Mouse (Mus musculus) CH12.LX (cell line): Measurements from ENCODE around the gene Drp2.

ENCODE experiments used
- CTCF ChIP-seq, 2 experiments: IDR thresholded peaks in 1 of 2; conservative IDR thresholded peaks in 1 of 2; 2 replicates each; pipeline ENCODE4 v1.5.1; 2011 to 2012; ENCODE audit warnings: low read depth in 2 of 2, low read length in 2 of 2, improper control_type of control experiment in 1 of 2, inconsistent platforms in 1 of 2, mild to moderate bottlenecking in 1 of 2, moderate library complexity in 1 of 2
- EP300 ChIP-seq: IDR thresholded peaks from 2 replicates; pipeline ENCODE4 v1.6.1; 2011; ENCODE audit warnings: low read length, improper control_type of control experiment
- ETS1 ChIP-seq: conservative IDR thresholded peaks from 2 replicates; pipeline ENCODE4 v1.6.1; 2012; ENCODE audit warnings: low read depth, mild to moderate bottlenecking, inconsistent platforms, low read length, improper control_type of control experiment, moderate library complexity
- JUN ChIP-seq: IDR thresholded peaks from 2 replicates; pipeline ENCODE4 v1.6.1; 2011; ENCODE audit warnings: low read depth, mild to moderate bottlenecking, low read length, improper control_type of control experiment, moderate library complexity; ENCODE audit not compliant: insufficient read depth
- MAFK ChIP-seq: IDR thresholded peaks from 2 replicates; pipeline ENCODE4 v1.6.1; 2011; ENCODE audit warnings: low read length, improper control_type of control experiment; ENCODE audit not compliant: insufficient replicate concordance
- MAX ChIP-seq: IDR thresholded peaks from 2 replicates; pipeline ENCODE4 v1.6.1; 2011; ENCODE audit warnings: low read length, improper control_type of control experiment
- PAX5 ChIP-seq: IDR thresholded peaks from 2 replicates; pipeline ENCODE4 v1.6.1; 2012; ENCODE audit warnings: low read length, inconsistent platforms, mixed read lengths
- POLR2A ChIP-seq: IDR thresholded peaks from 2 replicates; pipeline ENCODE4 v1.6.1; 2011; ENCODE audit warnings: low read depth, mild to moderate bottlenecking, improper control_type of control experiment, low read length
- USF1 ChIP-seq: IDR thresholded peaks from 2 replicates; pipeline ENCODE4 v1.6.1; 2014; ENCODE audit warnings: low read depth, mild to moderate bottlenecking, inconsistent platforms, low read length, improper control_type of control experiment
- USF2 ChIP-seq: conservative IDR thresholded peaks from 2 replicates; pipeline ENCODE4 v1.6.1; 2011; ENCODE audit warnings: low read depth, low read length, improper control_type of control experiment
- ZKSCAN1 ChIP-seq: IDR thresholded peaks from 2 replicates; pipeline ENCODE4 v1.6.1; 2012; ENCODE audit warnings: low read depth, inconsistent platforms, low read length, improper control_type of control experiment, borderline replicate concordance

DNA sequence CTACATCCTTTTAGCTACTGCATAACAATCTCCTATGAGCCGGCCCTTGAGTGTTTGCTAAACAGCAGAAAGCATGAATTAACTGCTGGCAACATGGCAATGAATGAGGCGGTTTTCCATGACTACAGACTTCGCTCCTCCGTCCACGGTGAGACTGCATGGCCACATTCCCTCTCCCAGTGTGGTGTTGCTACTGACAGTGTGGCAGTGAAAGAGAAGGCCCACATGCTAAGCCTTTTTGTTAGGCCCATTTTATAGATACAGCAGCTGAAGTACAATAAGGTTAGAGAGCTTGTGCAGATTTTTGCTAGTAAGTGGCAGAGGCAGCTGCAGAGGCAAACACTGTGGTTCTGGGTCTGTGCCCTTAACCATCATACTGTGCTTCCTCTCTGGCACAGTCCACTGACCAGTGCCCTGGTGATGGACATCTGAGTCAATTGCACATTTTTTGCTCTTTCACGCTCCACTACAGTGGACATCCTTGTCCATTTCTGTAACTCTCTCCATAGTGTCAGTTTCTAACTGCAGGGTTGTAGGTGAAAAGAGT, 5.1 kb downstream of the Drp2 start:
- no peak for TF ChIP-seq MAFK
- TF ChIP-seq ETS1: no peak
- no peak for TF ChIP-seq EP300
- no peak for TF ChIP-seq POLR2A
- TF ChIP-seq USF2: no peak
- TF ChIP-seq CTCF (conservative IDR thresholded peaks at IDR 0.05 in 1 of 2, IDR thresholded peaks at IDR 0.05 in 1 of 2; ENCODE audit: low read depth in 2 of 2, low read length in 2 of 2): no peak
- no peak for TF ChIP-seq ZKSCAN1
- no peak for TF ChIP-seq PAX5
- no peak for TF ChIP-seq MAX
- TF ChIP-seq JUN: no peak
- no peak for TF ChIP-seq USF1
